Mouse (Mus musculus) lung, embryonic 14.5 days (tissue): Measurements from ENCODE around the gene Strada. TPM values are rescaled to one million over a fixed set of nuclear protein-coding genes. Genes with fewer than 3 reads are reported as not detected.
"Not testable (repeated sequence)": the region's sequence is repeated elsewhere in the genome, so short reads cannot be mapped to it uniquely, and the experiment has no call there.

Experiments used
- ATAC-seq: fragments of 200-750 bp; cut with Nextera tagmentation; 2 replicates; pipeline ENCODE4 v1.8.0; 2017; ENCODE audit warnings: mild to moderate bottlenecking, moderate TSS enrichment, moderate library complexity; ENCODE audit not compliant: insufficient read depth
- DNase-seq: peaks from one replicate; pipeline ENCODE4 v3.0.0-alpha.2; 2015
- H3K27ac ChIP-seq: fragments of 300-500 bp; sonication (generic); 2 replicates; pipeline ENCODE4 v1.5.1; 2014; ENCODE audit warnings: low read depth, mild to moderate bottlenecking, moderate library complexity
- H3K27me3 ChIP-seq: fragments of 300-500 bp; sonication (generic); 2 replicates; pipeline ENCODE4 v1.6.1; 2014; ENCODE audit warnings: low read length, control low read depth; ENCODE audit not compliant: insufficient read depth
- H3K36me3 ChIP-seq: fragments of 300-500 bp; sonication (generic); 2 replicates; pipeline ENCODE4 v1.6.1; 2014; ENCODE audit warnings: control low read depth; ENCODE audit not compliant: insufficient read depth
- H3K4me1 ChIP-seq: fragments of 300-500 bp; sonication (generic); 2 replicates; pipeline ENCODE4 v1.6.1; 2014; ENCODE audit warnings: antibody characterized with exemption, control low read depth; ENCODE audit not compliant: insufficient read depth
- H3K4me2 ChIP-seq: fragments of 300-500 bp; sonication (generic); 2 replicates; pipeline ENCODE4 v1.6.1; 2014; ENCODE audit warnings: mild to moderate bottlenecking
- H3K4me3 ChIP-seq: fragments of 300-500 bp; sonication (generic); 2 replicates; pipeline ENCODE4 v1.5.1; 2014; ENCODE audit warnings: low read depth, low read length
- H3K9ac ChIP-seq: fragments of 300-500 bp; sonication (generic); 2 replicates; pipeline ENCODE4 v1.6.1; 2014
- H3K9me3 ChIP-seq: fragments of 300-500 bp; sonication (generic); 2 replicates; pipeline ENCODE4 v1.6.1; 2016; ENCODE audit warnings: low read depth, low read length, control low read depth
- CTCF ChIP-seq: IDR thresholded peaks from 2 replicates; pipeline ENCODE4 v1.5.1; 2016; ENCODE audit warnings: antibody characterized with exemption, low read depth
- WGBS: fragments of 180-500 bp; shearing (Covaris S2); extraction: QIAGEN DNeasy Blood & Tissue Kit; methylation state at CpG from one replicate; pipeline ENCODE4 v1.1.7; 2014; 5-methylcytosine and 5-hydroxymethylcytosine counted together
- polyA plus RNA-seq: library from polyadenylated mRNA; unstranded; fragments of >200 nt; fragmentation: Nextera tagmentation; extraction: Ambion mirVana; gene quantifications from 2 replicates; pipeline ENCODE4 v1.2.1, GENCODE M21; 2014

Strada gene
- polyA plus RNA-seq, 1 experiment from 2014 or later = 32.6 TPM

DNA sequence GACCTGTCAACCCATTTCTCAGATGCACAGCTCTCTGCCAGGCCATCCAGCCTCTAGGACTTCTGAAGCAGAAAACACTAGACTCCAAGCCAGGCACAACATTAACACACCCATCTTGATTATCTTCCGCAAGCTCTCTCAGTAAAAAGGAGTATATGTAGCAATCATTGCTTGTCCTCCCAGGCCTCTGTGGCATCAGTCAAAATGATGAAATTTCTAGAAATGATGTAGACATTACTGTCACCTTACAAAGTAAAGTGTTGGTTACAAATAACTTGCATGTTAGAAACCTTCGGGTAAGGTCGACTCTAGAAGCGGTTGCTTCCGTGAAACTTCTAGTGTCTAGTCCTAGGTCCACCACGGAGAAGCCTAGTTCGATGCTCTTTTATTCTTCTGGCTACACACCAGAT lies 13.5 kb upstream of the Strada start:
- WGBS = 16% methylated on average over 7 of the region's 7 CpGs
- peak; percentile 12 for DNase-seq
- no peak for TF ChIP-seq CTCF
- peak overlapping the region; percentile 95 for H3K9ac ChIP-seq
- H3K4me3 ChIP-seq = peak overlapping the region; percentile 93
- peaks cover 19% of the 10 kb centered on the region for H3K4me1 ChIP-seq
- peaks cover 29% of the 10 kb centered on the region for H3K36me3 ChIP-seq
- ATAC-seq = no peak
- H3K27ac ChIP-seq = peak overlapping the region; percentile 98; the same call in 1 of the 2 replicates
- peak overlapping the region; percentile 89 for H3K4me2 ChIP-seq
- no peaks in the 10 kb centered on the region for H3K9me3 ChIP-seq
- no peaks in the 10 kb centered on the region for H3K27me3 ChIP-seq

DNA sequence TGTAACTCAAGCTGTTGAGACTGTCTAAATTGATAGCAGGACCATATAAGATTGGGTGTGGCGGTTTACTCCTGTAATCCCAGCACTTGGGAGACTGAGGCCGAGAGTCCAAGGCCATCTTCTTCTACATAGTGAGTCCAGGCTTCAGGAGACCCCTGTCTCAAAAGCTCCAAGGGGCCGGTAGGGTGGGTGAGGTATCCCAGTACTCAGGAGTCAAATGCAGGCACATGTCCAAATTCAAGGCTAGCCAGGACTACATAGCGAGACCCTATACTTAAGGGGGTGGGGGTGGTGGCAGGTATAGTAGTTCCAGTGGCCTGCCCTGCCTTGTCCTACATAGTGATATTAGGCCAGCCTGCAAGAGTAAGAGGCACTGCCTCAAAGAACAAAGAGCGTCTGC lies 12.9 kb upstream of the Strada start:
- Histone ChIP-seq H3K4me2 (peak overlapping the region; percentile 89), H3K27me3 (no peaks in the 10 kb centered on the region), H3K9me3 (no peaks in the 10 kb centered on the region), H3K9ac (peak overlapping the region; percentile 95), H3K27ac (no peak overlapping the region), H3K4me3 (peak overlapping the region; percentile 93), H3K36me3 (peaks cover 35% of the 10 kb centered on the region), H3K4me1 (peaks cover 19% of the 10 kb centered on the region)
- ATAC-seq (no peak), DNase-seq (no peak)
- 89% methylated on average over 5 of the region's 5 CpGs for WGBS
- no peak for TF ChIP-seq CTCF

DNA sequence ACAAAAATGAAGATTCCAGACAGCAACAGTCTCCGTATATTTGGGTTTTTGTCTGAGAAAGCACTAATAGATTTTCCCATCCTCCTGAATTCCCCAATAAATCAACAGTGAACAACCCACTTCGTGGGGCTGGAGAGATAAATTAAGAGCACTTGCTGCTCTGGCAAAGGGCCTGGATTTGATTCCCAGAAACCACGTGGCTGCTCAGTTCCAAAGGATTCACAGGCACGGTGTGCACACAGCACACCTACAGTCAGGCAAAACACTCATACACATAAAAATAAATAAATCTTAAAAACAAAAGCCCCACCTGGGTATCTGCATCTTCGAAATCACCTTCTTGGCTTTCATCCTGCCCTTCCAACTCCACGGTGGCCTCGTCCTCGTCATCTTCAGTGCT lies 10.8 kb upstream of the Strada start:
- H3K9me3 ChIP-seq = no peaks in the 10 kb centered on the region
- peaks cover 55% of the 10 kb centered on the region for H3K36me3 ChIP-seq
- no peak overlapping the region for H3K27ac ChIP-seq
- ATAC-seq (no peak), DNase-seq (no peak)
- H3K9ac ChIP-seq = no peak overlapping the region
- H3K4me2 ChIP-seq = no peak overlapping the region
- 88% methylated on average over 8 of the region's 8 CpGs for WGBS
- no peak for TF ChIP-seq CTCF
- no peak overlapping the region for H3K4me3 ChIP-seq
- peaks cover 10% of the 10 kb centered on the region; the same call in 1 of the 2 replicates for H3K4me1 ChIP-seq
- no peaks in the 10 kb centered on the region for H3K27me3 ChIP-seq

DNA sequence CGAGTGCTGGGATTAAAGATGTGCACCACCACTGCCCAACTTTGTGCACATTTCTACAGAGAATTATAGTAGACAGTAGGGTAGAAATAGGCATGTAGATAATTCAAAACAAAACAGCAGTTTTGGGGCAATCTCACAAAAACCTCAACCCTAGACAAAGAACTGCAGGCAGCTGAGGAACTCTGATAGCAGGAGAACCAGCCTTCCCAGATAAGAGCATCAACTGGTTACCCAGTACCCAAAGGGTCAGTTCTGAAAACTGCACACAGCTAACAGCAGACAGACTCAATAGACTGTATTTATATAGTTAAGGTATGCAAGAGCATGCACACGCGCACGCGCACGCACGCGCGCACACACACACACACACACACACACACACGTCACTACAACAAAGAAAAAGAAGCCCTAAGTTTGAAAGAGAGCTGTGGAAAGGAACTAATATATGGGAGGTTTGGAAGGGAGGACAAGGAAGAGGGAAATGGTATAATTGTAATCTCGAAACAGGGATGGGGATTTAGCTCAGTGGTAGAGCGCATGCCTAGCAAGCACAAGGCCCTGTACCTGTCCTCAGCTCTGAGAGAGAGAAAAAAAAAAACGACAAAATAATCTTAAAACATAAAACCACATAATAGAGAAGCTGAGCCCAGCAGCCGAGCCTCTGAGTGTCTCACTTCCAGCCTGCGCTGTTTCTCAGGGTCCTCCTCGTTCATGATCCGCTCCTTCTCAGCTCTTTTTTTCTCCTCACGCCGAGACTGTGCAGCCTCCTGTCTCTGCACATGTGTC lies 438 bp downstream of the Strada start:
- 94% methylated on average over 19 of the region's 19 CpGs for WGBS
- no peak overlapping the region for H3K27ac ChIP-seq
- H3K9me3 ChIP-seq = no peaks in the 10 kb centered on the region
- ATAC-seq (no peak), DNase-seq (no peak)
- H3K36me3 ChIP-seq = peaks cover 90% of the 10 kb centered on the region
- no peaks in the 10 kb centered on the region for H3K27me3 ChIP-seq
- no peak overlapping the region for H3K9ac ChIP-seq
- TF ChIP-seq CTCF = no peak
- H3K4me1 ChIP-seq = no peaks in the 10 kb centered on the region
- no peak overlapping the region for H3K4me2 ChIP-seq
- no peak overlapping the region for H3K4me3 ChIP-seq

DNA sequence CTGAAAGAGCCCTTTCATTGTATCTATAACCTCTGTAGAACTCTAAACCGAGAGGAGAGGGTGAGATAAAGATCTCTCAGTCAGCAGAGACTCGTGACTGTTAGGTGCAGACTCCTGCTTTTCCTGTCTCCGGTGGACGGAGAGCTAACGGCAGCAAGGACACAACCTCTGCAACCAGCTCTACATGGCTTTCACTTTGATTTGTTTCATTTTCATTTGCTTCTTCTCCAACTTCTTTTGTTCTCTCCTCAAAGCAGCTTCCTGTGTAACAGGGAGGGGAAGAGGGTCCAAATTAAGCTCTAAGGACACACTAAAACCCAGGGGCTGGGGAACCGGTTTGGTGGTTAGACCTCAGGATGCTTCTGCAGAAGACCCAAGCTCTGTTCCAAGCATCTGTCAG lies 1.2 kb downstream of the Strada start:
- Histone ChIP-seq H3K4me2 (no peak overlapping the region), H3K4me1 (no peaks in the 10 kb centered on the region), H3K36me3 (peaks cover 85% of the 10 kb centered on the region), H3K27ac (no peak overlapping the region), H3K9ac (no peak overlapping the region), H3K4me3 (no peak overlapping the region), H3K9me3 (no peaks in the 10 kb centered on the region), H3K27me3 (no peaks in the 10 kb centered on the region)
- ATAC-seq = no peak
- WGBS = 69% methylated on average over 6 of the region's 6 CpGs
- no peak for TF ChIP-seq CTCF
- no peak for DNase-seq

DNA sequence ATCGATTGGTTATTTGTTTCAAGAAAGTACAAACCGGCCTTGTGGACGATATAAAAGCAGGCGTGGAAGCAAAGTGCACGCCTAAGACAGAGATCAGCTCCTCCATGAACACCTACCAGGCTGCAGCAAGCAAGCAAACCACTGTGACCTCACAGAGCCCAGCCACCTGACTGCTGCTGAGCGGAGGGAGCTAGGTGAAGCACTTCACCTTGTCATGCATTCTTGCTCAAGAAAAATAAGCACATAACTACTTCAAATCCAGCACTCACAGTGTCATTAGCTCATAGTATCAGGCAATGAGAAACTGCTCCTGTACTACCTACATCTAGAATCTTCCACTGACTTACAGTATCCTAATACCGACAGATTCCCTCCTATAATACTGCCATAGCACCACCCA lies 2.0 kb downstream of the Strada start:
- H3K27me3 ChIP-seq, H3K4me3 ChIP-seq, H3K4me1 ChIP-seq, H3K9me3 ChIP-seq, DNase-seq, ATAC-seq, H3K4me2 ChIP-seq, H3K9ac ChIP-seq, H3K27ac ChIP-seq: not testable (repeated sequence)
- peaks cover 78% of the 10 kb centered on the region for H3K36me3 ChIP-seq
- WGBS = 94% methylated on average over 7 of the region's 7 CpGs

DNA sequence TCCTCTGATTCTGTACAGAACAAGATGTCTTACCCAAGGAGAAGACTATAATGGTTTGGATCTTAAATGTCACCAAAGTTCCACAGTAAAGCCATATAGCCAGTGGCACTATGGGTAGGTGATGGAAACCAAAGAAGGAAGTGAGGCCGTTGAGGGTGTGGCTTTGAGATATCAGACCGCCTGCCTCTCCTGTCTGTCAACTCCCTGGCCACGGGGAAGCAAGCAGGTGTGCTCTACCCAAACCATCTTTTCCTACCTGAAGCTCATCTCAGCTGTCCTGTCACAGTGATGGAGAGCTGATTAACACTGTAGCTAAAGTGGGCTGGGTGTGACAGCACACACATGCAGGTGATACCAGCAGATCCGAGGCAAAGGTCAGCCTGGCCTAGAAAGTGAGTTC lies 3.7 kb downstream of the Strada start:
- ATAC-seq (no peak), DNase-seq (no peak)
- Histone ChIP-seq H3K9ac (no peak overlapping the region), H3K27me3 (no peaks in the 10 kb centered on the region), H3K4me3 (no peak overlapping the region), H3K4me1 (0 out of 2 replicates have a peak, but pooled peaks cover 5% of the 10 kb centered on the region), H3K27ac (no peak overlapping the region), H3K4me2 (no peak overlapping the region), H3K36me3 (peaks cover 63% of the 10 kb centered on the region), H3K9me3 (no peaks in the 10 kb centered on the region)
- no peak for TF ChIP-seq CTCF
- WGBS = 73% methylated on average over 4 of the region's 4 CpGs
